Mouse (Mus musculus): Measurements from ENCODE around the gene Slfn14. TPM values are rescaled to one million over a fixed set of nuclear protein-coding genes. Genes with fewer than 3 reads are reported as not detected.

The Slfn14 gene
- total RNA-seq (2023) = not detected

GRCm38 (mm10) chr11:83286566-83286965, at the start of gene Slfn14:
TSS of gene Slfn14 (minus strand) at chr11:83286726.

GRCm38 (mm10) chr11:83302526-83303251, 16.2 kb upstream of the Slfn14 start, which contains the start of gene Pex12:
TSS of gene Pex12 (minus strand) at chr11:83302586.

GRCm38 (mm10) chr11:83298225-83299195, 12.0 kb upstream of the Slfn14 start, which contains the start of gene Ap2b1:
TSS of gene Ap2b1 (plus strand) at chr11:83299024.

Other genes with a start within 250 kb of the Slfn14 start
- 100 to 1,000 TPM; 130 to 144 TPM for gene Slfn2, start 221.6 kb downstream of the Slfn14 start, total RNA-seq (2023)
- 1 to 10 TPM in 1 of 2 experiments, under 1 TPM in 1; 0.98 to 1.1 TPM for gene Slfn1, start 169.9 kb downstream of the Slfn14 start, total RNA-seq (2023)
- gene Slfn4, start 111.5 kb downstream of the Slfn14 start, total RNA-seq (2023) = under 1 TPM; 0.30 to 0.52 TPM
- 1 to 10 TPM; 1.2 to 4.8 TPM for gene Slfn3, start 95.4 kb downstream of the Slfn14 start, total RNA-seq (2023)
- gene Ap2b1, start 12.3 kb upstream of the Slfn14 start, total RNA-seq (2023) = 100 to 1,000 TPM; 139 to 156 TPM
- 10 to 100 TPM; 22.3 to 22.6 TPM for gene Pex12, start 15.9 kb upstream of the Slfn14 start, total RNA-seq (2023)
- gene Rasl10b, start 122.4 kb upstream of the Slfn14 start, total RNA-seq (2023) = under 1 TPM; 0.44 to 0.62 TPM
- not detected for gene Gas2l2, start 142.7 kb upstream of the Slfn14 start, total RNA-seq (2023)
- 1 to 10 TPM in 1 of 2 experiments, not detected in 1; 1.1 TPM for gene 1700020L24Rik, start 151.0 kb upstream of the Slfn14 start, total RNA-seq (2023)
- under 1 TPM in 1 of 2 experiments, not detected in 1; 0.46 TPM for gene Mmp28, start 176.3 kb upstream of the Slfn14 start, total RNA-seq (2023)
- 100 to 1,000 TPM; 170 to 177 TPM for gene Taf15, start 186.4 kb upstream of the Slfn14 start, total RNA-seq (2023)
- gene Heatr9, start 235.4 kb upstream of the Slfn14 start, total RNA-seq (2023) = under 1 TPM in 1 of 2 experiments, not detected in 1; 0.29 TPM
- gene Ccl5, start 243.8 kb upstream of the Slfn14 start, total RNA-seq (2023) = 1 to 10 TPM; 2.4 to 9.3 TPM